Mouse (Mus musculus) hematopoietic multipotent progenitor cell, adult 10-12 weeks (in vitro differentiated cells): ENCODE data around the gene Vmn1r91. TPM values are rescaled to one million over a fixed set of nuclear protein-coding genes. Genes with fewer than 3 reads are reported as not detected.

Experiments
- polyA plus RNA-seq: library from polyadenylated mRNA; stranded (reverse); fragments of >175 nt; gene quantifications from 2 replicates; pipeline ENCODE4 v1.2.3, GENCODE M21; 2012; ENCODE audit warnings: low replicate concordance

Gene Vmn1r91
- not detected in 2 replicates for polyA plus RNA-seq

DNA sequence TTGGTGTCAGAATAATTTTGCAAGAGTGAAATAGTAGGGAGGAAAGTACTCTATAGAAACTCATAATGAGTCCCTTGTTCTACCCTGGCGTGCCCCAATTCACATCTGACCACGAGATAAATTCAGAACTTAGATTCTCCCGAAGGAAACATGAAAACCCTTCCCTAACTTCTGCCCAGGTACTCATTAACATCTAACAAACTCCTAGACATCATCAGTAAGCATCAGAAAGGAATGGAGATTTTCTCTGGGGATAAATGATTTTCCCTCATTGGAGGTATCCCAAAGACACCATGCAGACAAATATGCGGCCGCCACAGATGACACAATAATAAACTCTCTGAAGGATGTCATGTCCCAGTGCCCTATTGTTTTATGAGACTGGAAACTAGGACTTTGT lies at the start of gene Vmn1r91:
Gene Vmn1r91 (plus strand): TSS at position 301 of the 400 bp plus-strand sequence.

GRCm38 (mm10) chr7:20122479-20122878 lies 23.0 kb downstream of the Vmn1r91 start, which contains the start of gene Gm16442:
Gm16442 (minus strand) TSS chr7:20122579.

DNA sequence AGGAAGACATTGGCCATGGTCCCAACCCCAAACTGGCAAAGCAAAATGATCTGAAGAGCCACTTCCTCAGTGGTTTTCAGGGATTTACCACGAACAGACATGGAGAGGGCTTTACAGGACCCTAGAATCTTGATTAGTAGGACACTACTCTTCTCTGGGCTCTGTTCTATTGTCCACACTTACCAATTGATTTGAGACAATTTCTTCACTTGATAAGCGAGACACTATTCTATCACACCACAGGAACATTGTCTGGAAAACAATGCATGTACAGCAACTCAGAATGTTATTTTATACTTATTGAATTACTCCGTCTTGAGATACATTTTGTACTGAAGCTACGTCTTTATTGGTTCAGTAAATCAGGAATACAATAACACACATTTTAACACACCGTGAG lies 39.5 kb downstream of the Vmn1r91 start, which contains the start of gene Vmn1r93:
Gene Vmn1r93 (minus strand): TSS at position 101 of the 400 bp plus-strand sequence.

Other genes with a start within 250 kb of the Vmn1r91 start
- gene Gm19345, start 247.7 kb upstream of the Vmn1r91 start, polyA plus RNA-seq = 0.61 TPM in 1 of 2 replicates, not detected in the other
- 24.7 and 81.2 TPM in 2 replicates for gene Ceacam16, start 238.4 kb upstream of the Vmn1r91 start, polyA plus RNA-seq
- gene Ceacam19, start 211.7 kb upstream of the Vmn1r91 start, polyA plus RNA-seq = 0.17 and 0.21 TPM in 2 replicates
- gene Pvr, start 178.5 kb upstream of the Vmn1r91 start, polyA plus RNA-seq = 2.9 and 3.6 TPM in 2 replicates
- 0.71 and 3.1 TPM in 2 replicates for gene Igsf23, start 148.9 kb upstream of the Vmn1r91 start, polyA plus RNA-seq
- not detected in 2 replicates for gene Ceacam20, start 134.3 kb upstream of the Vmn1r91 start, polyA plus RNA-seq
- gene Nlrp9b, start 108.2 kb upstream of the Vmn1r91 start, polyA plus RNA-seq = not detected in 2 replicates
- not detected in 2 replicates for gene Gm16442, start 22.9 kb downstream of the Vmn1r91 start, polyA plus RNA-seq
- gene Vmn1r93, start 39.4 kb downstream of the Vmn1r91 start, polyA plus RNA-seq = not detected in 2 replicates
- gene Vmn1r94, start 68.7 kb downstream of the Vmn1r91 start, polyA plus RNA-seq = not detected in 2 replicates
- gene Vmn1r95, start 94.0 kb downstream of the Vmn1r91 start, polyA plus RNA-seq = not detected in 2 replicates
- not detected in 2 replicates for gene Gm6164, start 105.9 kb downstream of the Vmn1r91 start, polyA plus RNA-seq
- gene Gm4498, start 134.1 kb downstream of the Vmn1r91 start, polyA plus RNA-seq = not detected in 2 replicates
- not detected in 2 replicates for gene Gm5890, start 163.2 kb downstream of the Vmn1r91 start, polyA plus RNA-seq
- not detected in 2 replicates for gene Gm4133, start 234.4 kb downstream of the Vmn1r91 start, polyA plus RNA-seq